Mouse (Mus musculus): ENCODE data around the gene Fam161b. TPM values are rescaled to one million over a fixed set of nuclear protein-coding genes. Genes with fewer than 3 reads are reported as not detected.

Fam161b gene
- polyA plus RNA-seq, 1 experiment = 10.9 TPM

DNA sequence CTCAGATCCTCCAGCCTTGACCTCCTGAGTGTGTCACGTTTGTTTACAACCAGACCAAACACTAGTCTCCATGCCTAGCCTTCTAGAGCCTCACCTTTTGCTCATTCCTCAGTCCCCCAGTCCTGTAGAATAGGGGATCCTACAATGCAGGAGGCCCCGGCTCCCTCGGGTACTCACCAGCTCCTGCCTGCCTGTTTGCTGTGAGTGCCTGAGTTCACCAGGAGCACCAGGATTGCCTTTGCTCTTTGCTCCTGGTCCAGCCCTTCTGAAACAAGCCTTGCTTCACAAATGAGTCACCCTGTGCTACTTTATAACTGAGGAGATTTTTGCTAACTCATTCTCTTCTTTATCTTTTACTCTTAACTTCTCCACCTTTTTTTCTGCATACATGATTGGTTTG lies 39.0 kb upstream of the Fam161b start:
- WGBS = 77% methylated on average over 3 of the region's 3 CpGs
- H3K4me3 ChIP-seq (replicated peaks; ENCODE audit: insufficient read depth, low read depth, low read length) = no peak overlapping the region
- H3K27me3 ChIP-seq (ENCODE audit: control insufficient read depth, insufficient read depth, low read length) = no peaks in the 10 kb centered on the region
- H3K27ac ChIP-seq (ENCODE audit: insufficient read depth, low read length) = no peak overlapping the region
- no peak for DNase-seq
- TF ChIP-seq CTCF (IDR thresholded peaks at IDR 0.05; ENCODE audit: borderline replicate concordance, insufficient read depth, low read depth, low read length) (no peak), POLR2A (IDR thresholded peaks at IDR 0.05; ENCODE audit: borderline replicate concordance, insufficient read depth, low read length) (no peak)
- no peaks in the 10 kb centered on the region for H3K4me1 ChIP-seq (ENCODE audit: control insufficient read depth, insufficient read depth, low read length)

DNA sequence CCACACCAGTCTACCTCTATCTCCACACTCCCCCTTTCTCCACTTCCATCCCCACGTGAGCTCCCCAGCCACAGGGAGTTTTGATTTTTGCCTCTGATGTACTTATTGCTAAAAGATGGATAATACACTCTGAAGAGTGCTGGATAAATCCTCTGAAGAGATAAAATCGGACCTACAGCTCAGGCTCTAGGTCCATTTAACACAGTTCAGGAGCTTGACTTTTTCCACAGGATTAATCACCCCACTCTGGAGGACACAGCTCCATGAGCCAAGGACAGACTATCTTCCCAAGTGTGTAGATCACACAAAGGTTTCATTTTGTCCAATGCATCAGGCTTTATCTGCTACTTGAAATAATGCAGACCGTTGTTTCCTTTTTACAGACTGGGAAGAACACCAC lies 38.4 kb upstream of the Fam161b start:
- Histone ChIP-seq H3K4me1 (ENCODE audit: control insufficient read depth, insufficient read depth, low read length) (no peaks in the 10 kb centered on the region), H3K4me3 (replicated peaks; ENCODE audit: insufficient read depth, low read depth, low read length) (no peak overlapping the region), H3K27me3 (ENCODE audit: control insufficient read depth, insufficient read depth, low read length) (no peaks in the 10 kb centered on the region), H3K27ac (ENCODE audit: insufficient read depth, low read length) (no peak overlapping the region)
- TF ChIP-seq CTCF (IDR thresholded peaks at IDR 0.05; ENCODE audit: borderline replicate concordance, insufficient read depth, low read depth, low read length) (no peak), POLR2A (IDR thresholded peaks at IDR 0.05; ENCODE audit: borderline replicate concordance, insufficient read depth, low read length) (no peak)
- no peak for DNase-seq
- WGBS = 81% methylated on average over 3 of the region's 3 CpGs

DNA sequence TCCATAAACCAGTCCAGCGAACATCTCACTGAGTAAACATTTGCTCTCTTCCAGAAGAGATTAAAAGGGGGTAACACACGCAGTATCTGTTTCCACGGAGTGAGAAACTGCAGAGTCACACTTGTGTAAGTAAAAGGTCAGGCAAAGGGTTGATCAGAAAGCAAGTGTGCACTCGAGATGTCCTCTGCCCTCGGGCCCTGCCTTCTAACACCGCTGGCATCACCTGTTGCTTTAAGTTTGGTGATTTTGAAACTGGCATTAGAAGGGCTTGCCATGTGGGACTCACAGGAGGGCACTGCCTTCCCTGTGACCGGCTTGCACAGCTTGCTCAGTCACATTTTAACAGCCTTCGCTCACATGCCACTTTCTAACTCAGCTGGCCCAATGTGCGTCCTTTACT lies 38.0 kb upstream of the Fam161b start:
- 81% methylated on average over 9 of the region's 9 CpGs for WGBS
- H3K27ac ChIP-seq (ENCODE audit: insufficient read depth, low read length) = no peak overlapping the region
- H3K4me1 ChIP-seq (ENCODE audit: control insufficient read depth, insufficient read depth, low read length) = no peaks in the 10 kb centered on the region
- no peaks in the 10 kb centered on the region for H3K27me3 ChIP-seq (ENCODE audit: control insufficient read depth, insufficient read depth, low read length)
- DNase-seq = no peak
- H3K4me3 ChIP-seq (replicated peaks; ENCODE audit: insufficient read depth, low read depth, low read length) = no peak overlapping the region
- TF ChIP-seq POLR2A (IDR thresholded peaks at IDR 0.05; ENCODE audit: borderline replicate concordance, insufficient read depth, low read length) (no peak), CTCF (IDR thresholded peaks at IDR 0.05; ENCODE audit: borderline replicate concordance, insufficient read depth, low read depth, low read length) (no peak)

DNA sequence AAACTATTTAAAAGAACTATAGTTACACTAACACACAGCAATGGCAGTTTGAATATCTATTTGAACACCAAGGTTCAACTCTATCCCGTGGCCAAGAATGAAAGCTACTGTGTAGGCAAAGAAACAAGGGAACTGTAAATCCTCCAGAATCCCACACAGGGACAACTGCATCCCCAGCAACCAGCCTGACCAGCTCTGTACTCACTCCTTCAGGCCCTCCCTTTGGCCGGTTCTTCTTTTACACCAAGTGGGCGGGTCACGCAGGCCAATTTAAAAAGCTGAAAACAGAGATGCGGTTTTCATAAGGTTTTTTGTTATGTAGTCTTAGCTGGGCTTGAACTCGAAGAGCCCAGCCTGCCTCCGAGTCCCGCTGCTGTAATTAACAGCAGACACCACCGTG lies 37.5 kb upstream of the Fam161b start:
- no peaks in the 10 kb centered on the region for H3K27me3 ChIP-seq (ENCODE audit: control insufficient read depth, insufficient read depth, low read length)
- no peak overlapping the region for H3K4me3 ChIP-seq (replicated peaks; ENCODE audit: insufficient read depth, low read depth, low read length)
- TF ChIP-seq CTCF (IDR thresholded peaks at IDR 0.05; ENCODE audit: borderline replicate concordance, insufficient read depth, low read depth, low read length) = no peak
- no peak for TF ChIP-seq POLR2A (IDR thresholded peaks at IDR 0.05; ENCODE audit: borderline replicate concordance, insufficient read depth, low read length)
- 86% methylated on average over 9 of the region's 9 CpGs for WGBS
- H3K27ac ChIP-seq (ENCODE audit: insufficient read depth, low read length) = no peak overlapping the region
- DNase-seq = no peak
- no peaks in the 10 kb centered on the region for H3K4me1 ChIP-seq (ENCODE audit: control insufficient read depth, insufficient read depth, low read length)

DNA sequence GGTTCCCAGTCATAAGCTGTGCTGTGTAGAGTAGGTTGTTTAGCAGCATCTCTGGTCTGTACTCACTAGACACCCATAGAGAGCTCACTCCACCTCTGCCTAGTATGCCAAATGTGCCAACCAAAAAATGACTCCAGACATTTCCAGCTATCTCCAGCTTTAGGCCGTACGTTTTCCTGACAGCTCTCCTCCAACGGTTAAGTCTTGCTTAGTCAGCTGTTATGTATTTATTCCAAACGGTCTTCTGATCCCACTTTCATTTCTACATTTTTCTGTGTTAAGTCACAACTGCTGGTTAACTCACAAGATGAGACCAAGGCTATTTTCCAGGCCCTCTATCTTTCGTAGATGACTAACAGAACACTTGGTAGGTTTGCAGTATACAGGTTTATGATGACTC lies 37.0 kb upstream of the Fam161b start:
- no peak overlapping the region for H3K4me3 ChIP-seq (replicated peaks; ENCODE audit: insufficient read depth, low read depth, low read length)
- DNase-seq = no peak
- no peaks in the 10 kb centered on the region for H3K4me1 ChIP-seq (ENCODE audit: control insufficient read depth, insufficient read depth, low read length)
- no peak overlapping the region for H3K27ac ChIP-seq (ENCODE audit: insufficient read depth, low read length)
- 88% methylated on average over 5 of the region's 5 CpGs for WGBS
- TF ChIP-seq POLR2A (IDR thresholded peaks at IDR 0.05; ENCODE audit: borderline replicate concordance, insufficient read depth, low read length) (no peak), CTCF (IDR thresholded peaks at IDR 0.05; ENCODE audit: borderline replicate concordance, insufficient read depth, low read depth, low read length) (no peak)
- H3K27me3 ChIP-seq (ENCODE audit: control insufficient read depth, insufficient read depth, low read length) = no peaks in the 10 kb centered on the region

DNA sequence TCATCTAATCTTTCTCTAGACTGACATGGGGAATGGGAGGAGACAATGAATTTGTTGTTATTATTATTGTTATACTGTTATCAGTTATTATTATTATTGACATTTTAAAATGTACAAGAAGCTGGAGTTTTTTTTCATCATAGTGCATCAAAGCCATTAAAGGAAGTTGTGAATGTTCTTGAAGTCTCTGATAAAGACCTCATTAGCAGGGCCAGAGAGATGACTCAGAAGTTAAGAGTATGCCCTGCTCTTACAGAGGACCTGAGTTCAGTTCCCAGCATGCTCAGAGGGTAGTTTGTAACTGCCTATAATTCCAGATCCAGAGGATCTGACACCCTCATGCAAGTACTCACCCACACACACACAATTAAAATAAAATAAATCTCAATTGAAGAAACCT lies 36.1 kb upstream of the Fam161b start:
- no peak overlapping the region for H3K27ac ChIP-seq (ENCODE audit: insufficient read depth, low read length)
- H3K4me1 ChIP-seq (ENCODE audit: control insufficient read depth, insufficient read depth, low read length) = no peaks in the 10 kb centered on the region
- TF ChIP-seq CTCF (IDR thresholded peaks at IDR 0.05; ENCODE audit: borderline replicate concordance, insufficient read depth, low read depth, low read length) = no peak
- no peak for TF ChIP-seq POLR2A (IDR thresholded peaks at IDR 0.05; ENCODE audit: borderline replicate concordance, insufficient read depth, low read length)
- DNase-seq = no peak
- no peak overlapping the region for H3K4me3 ChIP-seq (replicated peaks; ENCODE audit: insufficient read depth, low read depth, low read length)
- H3K27me3 ChIP-seq (ENCODE audit: control insufficient read depth, insufficient read depth, low read length) = no peaks in the 10 kb centered on the region

DNA sequence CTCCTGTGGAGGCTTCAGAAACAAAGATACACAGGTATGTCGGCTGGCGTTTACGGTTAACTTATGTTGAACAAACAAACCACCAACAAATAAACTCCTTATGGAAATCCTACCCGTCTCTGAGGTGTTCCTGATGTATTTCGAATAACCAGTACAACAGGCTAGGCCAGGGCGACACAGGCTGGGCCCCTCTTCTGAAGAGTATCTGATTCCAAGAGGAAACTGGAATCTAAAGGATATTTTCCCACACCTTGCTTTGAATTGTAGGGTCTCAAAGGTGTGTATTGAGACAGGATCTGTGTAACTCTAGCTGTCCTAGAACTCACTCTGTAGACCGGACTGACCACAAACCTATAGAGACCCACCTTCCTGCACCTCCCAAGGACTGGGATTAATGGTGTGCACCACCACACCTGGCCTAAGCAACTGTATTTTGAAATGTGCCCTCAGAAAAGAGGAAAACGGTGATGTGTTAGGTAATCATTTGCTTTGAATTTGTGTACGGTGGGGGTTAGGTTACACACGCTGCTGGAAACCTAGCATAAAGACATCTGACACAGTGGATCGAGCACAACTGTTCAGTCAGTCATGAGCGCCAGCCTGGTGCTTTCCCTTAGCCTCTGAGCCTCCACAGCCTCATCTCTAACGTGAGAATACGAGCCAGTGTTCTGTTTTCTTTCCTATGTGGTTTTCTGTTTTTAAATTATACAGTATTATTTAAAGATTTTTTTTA lies 35.5 kb upstream of the Fam161b start:
- Histone ChIP-seq H3K27me3 (ENCODE audit: control insufficient read depth, insufficient read depth, low read length) (no peaks in the 10 kb centered on the region), H3K4me1 (ENCODE audit: control insufficient read depth, insufficient read depth, low read length) (no peaks in the 10 kb centered on the region), H3K4me3 (replicated peaks; ENCODE audit: insufficient read depth, low read depth, low read length) (no peak overlapping the region), H3K27ac (ENCODE audit: insufficient read depth, low read length) (no peak overlapping the region)
- no peak for DNase-seq
- TF ChIP-seq POLR2A (IDR thresholded peaks at IDR 0.05; ENCODE audit: borderline replicate concordance, insufficient read depth, low read length) = no peak
- TF ChIP-seq CTCF (IDR thresholded peaks at IDR 0.05; ENCODE audit: borderline replicate concordance, insufficient read depth, low read depth, low read length) = no peak
- 90% methylated on average over 14 of the region's 14 CpGs for WGBS

DNA sequence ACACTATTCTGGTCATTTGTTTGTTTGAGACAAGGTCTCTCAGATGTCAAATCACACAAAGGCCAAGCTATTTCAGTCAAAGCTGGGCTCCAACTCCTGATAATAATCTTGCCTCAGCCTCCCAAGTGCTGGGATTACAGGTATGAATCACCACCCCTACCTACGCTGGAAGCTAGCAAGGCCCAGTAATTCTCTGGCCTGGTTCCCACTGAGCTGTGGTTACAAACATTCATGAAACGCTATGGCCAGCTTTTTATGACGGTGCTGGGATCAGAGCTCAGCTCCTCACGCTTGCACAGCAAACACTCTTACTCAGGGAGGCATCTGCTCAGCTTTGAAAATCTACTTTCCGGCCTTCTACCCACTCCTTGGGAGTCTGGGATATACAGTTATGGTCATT lies 32.2 kb upstream of the Fam161b start:
- DNase-seq = no peak
- TF ChIP-seq CTCF (IDR thresholded peaks at IDR 0.05; ENCODE audit: borderline replicate concordance, insufficient read depth, low read depth, low read length) (no peak), POLR2A (IDR thresholded peaks at IDR 0.05; ENCODE audit: borderline replicate concordance, insufficient read depth, low read length) (no peak)
- H3K27me3 ChIP-seq (ENCODE audit: control insufficient read depth, insufficient read depth, low read length) = no peaks in the 10 kb centered on the region
- no peak overlapping the region for H3K4me3 ChIP-seq (replicated peaks; ENCODE audit: insufficient read depth, low read depth, low read length)
- no peak overlapping the region for H3K27ac ChIP-seq (ENCODE audit: insufficient read depth, low read length)
- 92% methylated on average over 5 of the region's 5 CpGs for WGBS
- no peaks in the 10 kb centered on the region for H3K4me1 ChIP-seq (ENCODE audit: control insufficient read depth, insufficient read depth, low read length)

All from cerebellum, adult 2 months (tissue).